Mouse (Mus musculus): ENCODE measurements around the gene Zfp454. TPM values are rescaled to one million over a fixed set of nuclear protein-coding genes. Genes with fewer than 3 reads are reported as not detected.

The Zfp454 gene
- polyA plus RNA-seq, 1 experiment from 2014 or later = 4.6 TPM

DNA sequence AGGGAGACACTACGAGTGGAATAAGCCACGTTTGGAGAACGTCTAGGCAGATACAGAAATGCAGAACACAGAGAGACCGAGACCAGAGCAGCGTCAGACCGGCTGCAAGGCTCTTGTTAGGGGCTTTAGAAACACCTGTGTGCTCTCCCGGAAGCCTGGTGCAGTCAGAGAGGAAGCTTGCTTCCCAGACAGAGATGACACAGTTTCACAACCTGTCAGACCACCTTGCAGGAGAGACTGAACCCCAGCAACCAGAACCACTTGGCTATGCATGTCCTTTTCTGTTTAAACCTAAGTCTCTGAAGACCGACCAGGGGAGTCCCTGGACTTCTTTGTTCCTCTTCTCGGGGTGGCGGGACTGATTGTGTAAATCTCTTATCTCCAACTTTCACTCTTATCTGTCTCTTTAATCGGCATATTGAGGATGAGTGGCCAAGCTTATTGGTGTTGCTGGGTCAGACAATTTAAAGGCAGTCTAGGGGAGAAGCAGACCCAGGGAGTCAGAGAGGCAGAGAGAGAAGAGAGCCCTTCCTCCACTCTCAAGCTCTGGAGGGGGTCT lies 37.2 kb downstream of the Zfp454 start, which contains the start of gene Grm6:
TSS of gene Grm6 (plus strand) at position 509 of the 559 bp plus-strand sequence.
- H3K36me3 ChIP-seq (ENCODE audit: control insufficient read depth, insufficient read depth, low read length) = no peaks in the 10 kb centered on the region
- H3K4me1 ChIP-seq (ENCODE audit: control insufficient read depth, insufficient read depth, low read length) = peaks cover 8% of the 10 kb centered on the region
- 0 out of 2 replicates have a peak within 1 kb of the TSS, but pooled peaks have one; percentile 28 for H3K9ac ChIP-seq (ENCODE audit: low read depth, low read length)
- H3K9me3 ChIP-seq (replicated peaks; ENCODE audit: control insufficient read depth, low read length) = peaks cover 3% of the 10 kb centered on the region; the same call in 1 of the 2 replicates
- no peak within 1 kb of the TSS for H3K27ac ChIP-seq (ENCODE audit: low read depth, low read length)
- peak within 1 kb of the TSS; percentile 53 for H3K4me3 ChIP-seq (ENCODE audit: low read depth, low read length)
- 4% methylated on average over 11 of the region's 11 CpGs for WGBS (ENCODE audit: insufficient replicate concordance)
- no peak for ATAC-seq (replicated peaks; ENCODE audit: insufficient number of reproducible peaks, low FRiP score, low TSS enrichment)
- H3K27me3 ChIP-seq (ENCODE audit: control insufficient read depth, insufficient read depth, low read length) = peaks cover 52% of the 10 kb centered on the region
- peak within 1 kb of the TSS; percentile 94 for H3K4me2 ChIP-seq

DNA sequence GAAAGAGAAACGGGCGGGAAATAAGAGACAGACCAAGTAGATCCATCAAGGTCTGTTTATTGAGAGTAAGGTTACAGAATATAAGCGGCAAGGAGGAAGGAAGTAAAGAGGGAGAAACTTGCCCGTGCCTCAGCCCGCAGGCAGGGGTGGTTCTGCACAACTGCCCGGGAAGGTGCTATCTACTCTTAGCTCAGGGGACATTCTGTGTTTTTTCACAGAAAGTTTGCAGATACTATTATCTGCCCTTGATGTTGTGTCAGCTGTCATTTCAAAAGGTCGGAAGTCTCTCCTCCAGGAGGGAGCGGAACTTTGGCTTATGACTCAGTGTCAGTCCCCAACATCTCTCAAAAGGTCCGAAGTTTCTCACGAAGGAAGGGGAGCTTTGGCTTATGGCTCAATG lies 38.1 kb downstream of the Zfp454 start:
- peaks cover 3% of the 10 kb centered on the region; the same call in 1 of the 2 replicates for H3K9me3 ChIP-seq (replicated peaks; ENCODE audit: control insufficient read depth, low read length)
- H3K4me2 ChIP-seq = peak overlapping the region; percentile 94
- H3K4me3 ChIP-seq (ENCODE audit: low read depth, low read length) = no peak overlapping the region
- WGBS (ENCODE audit: insufficient replicate concordance) = 4% methylated on average over 10 of the region's 10 CpGs
- no peaks in the 10 kb centered on the region for H3K36me3 ChIP-seq (ENCODE audit: control insufficient read depth, insufficient read depth, low read length)
- no peak overlapping the region for H3K9ac ChIP-seq (ENCODE audit: low read depth, low read length)
- H3K4me1 ChIP-seq (ENCODE audit: control insufficient read depth, insufficient read depth, low read length) = peaks cover 8% of the 10 kb centered on the region
- H3K27me3 ChIP-seq (ENCODE audit: control insufficient read depth, insufficient read depth, low read length) = peaks cover 52% of the 10 kb centered on the region
- ATAC-seq (replicated peaks; ENCODE audit: insufficient number of reproducible peaks, low FRiP score, low TSS enrichment) = no peak
- no peak overlapping the region for H3K27ac ChIP-seq (ENCODE audit: low read depth, low read length)

DNA sequence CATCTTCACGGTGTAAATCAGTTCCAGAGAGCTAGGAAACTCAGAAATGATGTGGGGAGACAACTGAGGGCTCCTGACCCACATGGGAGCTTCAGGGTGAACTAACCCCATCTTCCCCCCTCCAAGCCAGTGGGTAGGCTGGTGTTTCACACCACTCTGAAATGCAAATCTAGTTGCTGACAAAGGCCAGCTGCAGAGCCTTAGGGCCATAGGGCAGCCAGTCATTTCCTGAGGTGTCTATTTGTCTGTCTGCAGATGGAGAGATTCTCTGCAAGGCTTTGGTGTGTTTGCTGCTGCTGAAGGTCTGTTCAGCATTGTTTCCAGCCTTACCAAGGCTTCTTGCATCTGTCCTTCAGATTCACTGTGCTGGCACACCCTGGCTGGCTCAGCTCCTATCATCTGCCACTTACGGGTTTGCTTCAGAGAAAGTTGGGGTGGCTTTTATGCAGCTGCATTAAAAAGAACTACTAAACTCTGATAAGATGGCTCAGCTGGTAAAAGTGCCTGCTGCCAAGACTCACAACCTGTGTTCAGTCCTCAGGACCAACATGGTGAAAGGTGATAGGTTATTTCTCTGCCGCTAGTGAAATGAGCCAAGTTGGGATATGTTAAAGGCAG lies 38.8 kb downstream of the Zfp454 start:
- no peak overlapping the region for H3K4me2 ChIP-seq

DNA sequence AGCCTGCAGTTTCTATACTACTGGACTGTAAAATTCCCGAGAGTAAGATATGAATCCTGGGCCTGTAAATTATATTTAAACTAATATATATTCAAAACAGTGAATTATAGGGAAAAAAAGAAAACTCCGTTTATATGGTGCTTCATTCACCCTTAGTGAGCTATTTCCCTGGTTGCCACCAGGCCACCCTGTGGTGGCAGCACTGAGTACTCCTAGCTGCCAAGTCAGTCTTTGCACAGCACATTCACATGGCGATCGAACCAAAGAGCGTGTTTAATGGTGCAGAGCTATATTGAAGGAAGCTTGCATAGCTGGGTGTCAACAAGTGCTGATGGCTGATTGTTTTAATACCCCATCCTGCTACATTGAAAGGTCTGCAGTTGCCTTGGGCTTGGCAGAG lies 40.4 kb downstream of the Zfp454 start:
- no peak overlapping the region for H3K4me3 ChIP-seq (ENCODE audit: low read depth, low read length)
- H3K4me2 ChIP-seq = no peak overlapping the region
- peaks cover 41% of the 10 kb centered on the region for H3K27me3 ChIP-seq (ENCODE audit: control insufficient read depth, insufficient read depth, low read length)
- H3K27ac ChIP-seq (ENCODE audit: low read depth, low read length) = no peak overlapping the region
- no peak for ATAC-seq (replicated peaks; ENCODE audit: insufficient number of reproducible peaks, low FRiP score, low TSS enrichment)
- H3K9me3 ChIP-seq (replicated peaks; ENCODE audit: control insufficient read depth, low read length) = peaks cover 3% of the 10 kb centered on the region; the same call in 1 of the 2 replicates
- peaks cover 8% of the 10 kb centered on the region for H3K4me1 ChIP-seq (ENCODE audit: control insufficient read depth, insufficient read depth, low read length)
- H3K9ac ChIP-seq (ENCODE audit: low read depth, low read length) = no peak overlapping the region
- WGBS (ENCODE audit: insufficient replicate concordance) = 74% methylated on average over 5 of the region's 5 CpGs
- no peaks in the 10 kb centered on the region for H3K36me3 ChIP-seq (ENCODE audit: control insufficient read depth, insufficient read depth, low read length)

More for the DNA sequence above, 38.8 kb downstream of the Zfp454 start:
- H3K9ac ChIP-seq (ENCODE audit: low read depth, low read length) = no peak overlapping the region
- H3K4me1 ChIP-seq (ENCODE audit: control insufficient read depth, insufficient read depth, low read length) = peaks cover 8% of the 10 kb centered on the region
- no peak for ATAC-seq (replicated peaks; ENCODE audit: insufficient number of reproducible peaks, low FRiP score, low TSS enrichment)
- no peak overlapping the region for H3K4me3 ChIP-seq (ENCODE audit: low read depth, low read length)
- WGBS (ENCODE audit: insufficient replicate concordance) = 27% methylated on average over 3 of the region's 3 CpGs
- peaks cover 52% of the 10 kb centered on the region for H3K27me3 ChIP-seq (ENCODE audit: control insufficient read depth, insufficient read depth, low read length)
- peaks cover 3% of the 10 kb centered on the region; the same call in 1 of the 2 replicates for H3K9me3 ChIP-seq (replicated peaks; ENCODE audit: control insufficient read depth, low read length)
- no peak overlapping the region for H3K27ac ChIP-seq (ENCODE audit: low read depth, low read length)
- no peaks in the 10 kb centered on the region for H3K36me3 ChIP-seq (ENCODE audit: control insufficient read depth, insufficient read depth, low read length)

DNA sequence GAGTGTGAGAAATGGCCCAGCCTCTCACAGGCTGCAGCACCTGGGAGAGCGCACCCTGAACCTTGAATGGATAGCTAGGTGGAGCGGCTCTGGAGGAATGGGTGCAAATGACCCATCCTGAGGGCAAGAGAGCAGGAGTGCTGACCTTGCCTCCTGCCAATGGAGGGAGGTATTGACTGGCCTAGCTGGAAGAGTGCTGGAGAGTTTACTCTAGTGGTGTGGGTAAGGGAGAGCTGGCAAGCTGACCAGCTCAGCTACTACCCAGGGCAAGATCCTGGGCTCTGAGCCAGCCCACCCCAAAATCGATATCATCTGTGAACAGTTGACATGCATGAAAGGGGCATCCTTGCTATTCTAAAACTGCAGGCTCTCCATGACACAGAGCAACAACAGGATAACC lies 41.5 kb downstream of the Zfp454 start:
- H3K27ac ChIP-seq (ENCODE audit: low read depth, low read length) = no peak overlapping the region
- no peak overlapping the region for H3K4me3 ChIP-seq (ENCODE audit: low read depth, low read length)
- no peaks in the 10 kb centered on the region for H3K36me3 ChIP-seq (ENCODE audit: control insufficient read depth, insufficient read depth, low read length)
- ATAC-seq (replicated peaks; ENCODE audit: insufficient number of reproducible peaks, low FRiP score, low TSS enrichment) = no peak
- 80% methylated on average over 3 of the region's 3 CpGs for WGBS (ENCODE audit: insufficient replicate concordance)
- H3K4me1 ChIP-seq (ENCODE audit: control insufficient read depth, insufficient read depth, low read length) = peaks cover 8% of the 10 kb centered on the region
- H3K9me3 ChIP-seq (replicated peaks; ENCODE audit: control insufficient read depth, low read length) = peaks cover 3% of the 10 kb centered on the region; the same call in 1 of the 2 replicates
- no peak overlapping the region for H3K9ac ChIP-seq (ENCODE audit: low read depth, low read length)
- no peak overlapping the region for H3K4me2 ChIP-seq
- H3K27me3 ChIP-seq (ENCODE audit: control insufficient read depth, insufficient read depth, low read length) = peaks cover 30% of the 10 kb centered on the region

DNA sequence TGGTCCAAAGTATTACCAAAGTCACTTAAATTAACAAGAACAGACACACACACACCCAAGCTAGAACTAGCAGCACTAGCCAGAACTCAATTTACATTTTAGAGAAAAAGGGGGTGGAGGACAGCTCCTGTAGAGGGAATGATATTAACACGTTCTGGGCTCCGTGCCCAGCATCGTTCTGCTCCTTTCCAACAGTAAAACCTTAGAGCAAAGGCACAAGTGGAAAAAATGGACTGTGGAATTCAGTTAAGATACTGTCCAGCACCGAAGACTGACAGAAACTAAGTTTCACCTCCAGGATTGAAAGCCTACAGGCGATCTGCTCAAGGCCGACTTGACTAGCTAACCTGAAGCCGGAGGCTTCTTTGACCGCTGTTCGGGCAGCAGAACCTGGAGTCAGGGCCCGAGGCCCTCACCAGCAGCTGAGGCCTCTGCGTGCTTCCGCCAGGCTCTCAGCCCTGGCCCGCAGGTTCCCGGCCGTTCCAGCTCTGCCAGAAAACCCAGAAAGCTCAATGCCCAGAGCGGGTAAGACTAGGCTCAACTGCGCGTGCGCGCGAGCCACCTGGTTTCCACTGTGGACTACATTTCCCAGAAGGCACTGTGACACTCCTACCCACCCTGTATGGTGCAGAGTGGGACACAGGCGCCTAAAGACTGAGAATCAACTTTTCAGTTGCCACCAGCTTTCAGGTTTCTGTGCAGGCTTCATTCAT lies 46.3 kb downstream of the Zfp454 start, which contains the start of gene Zfp879:
TSS of gene Zfp879 (minus strand) at position 530 of the 713 bp plus-strand sequence.
- Histone ChIP-seq H3K27me3 (ENCODE audit: control insufficient read depth, insufficient read depth, low read length) (no peaks in the 10 kb centered on the region), H3K4me1 (ENCODE audit: control insufficient read depth, insufficient read depth, low read length) (peaks cover 3% of the 10 kb centered on the region; the same call in 1 of the 2 replicates), H3K4me3 (ENCODE audit: low read depth, low read length) (peak within 1 kb of the TSS; percentile 52), H3K9ac (ENCODE audit: low read depth, low read length) (peak within 1 kb of the TSS; percentile 83), H3K27ac (ENCODE audit: low read depth, low read length) (peak within 1 kb of the TSS; percentile 68), H3K9me3 (replicated peaks; ENCODE audit: control insufficient read depth, low read length) (no peaks in the 10 kb centered on the region), H3K36me3 (ENCODE audit: control insufficient read depth, insufficient read depth, low read length) (no peaks in the 10 kb centered on the region), H3K4me2 (peak within 1 kb of the TSS; percentile 79)
- WGBS (ENCODE audit: insufficient replicate concordance) = 17% methylated on average over 22 of the region's 22 CpGs
- peak; percentile 87 for ATAC-seq (replicated peaks; ENCODE audit: insufficient number of reproducible peaks, low FRiP score, low TSS enrichment)

DNA sequence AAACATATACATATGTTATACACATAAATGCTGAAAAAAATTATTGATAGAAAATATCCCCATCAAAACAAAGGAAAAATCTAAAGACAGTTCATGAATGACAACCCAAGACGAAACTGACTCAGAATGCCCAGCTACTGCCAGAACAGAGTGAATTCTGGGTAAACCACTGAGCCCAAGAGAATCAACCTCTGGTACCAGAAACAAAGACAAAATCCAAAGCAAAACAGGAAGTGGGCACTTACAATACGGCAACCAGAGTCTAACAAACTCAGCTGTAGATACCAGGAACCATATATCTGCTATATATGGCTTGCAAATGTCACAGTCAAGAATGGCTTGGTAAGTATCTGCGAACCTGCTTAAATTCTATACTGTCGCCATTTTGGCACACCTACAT lies 51.7 kb downstream of the Zfp454 start:
- H3K27ac ChIP-seq (ENCODE audit: low read depth, low read length) = no peak overlapping the region
- H3K4me3 ChIP-seq (ENCODE audit: low read depth, low read length) = no peak overlapping the region
- no peaks in the 10 kb centered on the region; the same call in 1 of the 2 replicates for H3K36me3 ChIP-seq (ENCODE audit: control insufficient read depth, insufficient read depth, low read length)
- no peak overlapping the region for H3K9ac ChIP-seq (ENCODE audit: low read depth, low read length)
- H3K27me3 ChIP-seq (ENCODE audit: control insufficient read depth, insufficient read depth, low read length) = no peaks in the 10 kb centered on the region
- H3K4me2 ChIP-seq = no peak overlapping the region
- peaks cover 9% of the 10 kb centered on the region for H3K9me3 ChIP-seq (replicated peaks; ENCODE audit: control insufficient read depth, low read length)
- ATAC-seq (replicated peaks; ENCODE audit: insufficient number of reproducible peaks, low FRiP score, low TSS enrichment) = no peak
- 78% methylated on average over 4 of the region's 4 CpGs for WGBS (ENCODE audit: insufficient replicate concordance)
- no peaks in the 10 kb centered on the region; the same call in 1 of the 2 replicates for H3K4me1 ChIP-seq (ENCODE audit: control insufficient read depth, insufficient read depth, low read length)

DNA sequence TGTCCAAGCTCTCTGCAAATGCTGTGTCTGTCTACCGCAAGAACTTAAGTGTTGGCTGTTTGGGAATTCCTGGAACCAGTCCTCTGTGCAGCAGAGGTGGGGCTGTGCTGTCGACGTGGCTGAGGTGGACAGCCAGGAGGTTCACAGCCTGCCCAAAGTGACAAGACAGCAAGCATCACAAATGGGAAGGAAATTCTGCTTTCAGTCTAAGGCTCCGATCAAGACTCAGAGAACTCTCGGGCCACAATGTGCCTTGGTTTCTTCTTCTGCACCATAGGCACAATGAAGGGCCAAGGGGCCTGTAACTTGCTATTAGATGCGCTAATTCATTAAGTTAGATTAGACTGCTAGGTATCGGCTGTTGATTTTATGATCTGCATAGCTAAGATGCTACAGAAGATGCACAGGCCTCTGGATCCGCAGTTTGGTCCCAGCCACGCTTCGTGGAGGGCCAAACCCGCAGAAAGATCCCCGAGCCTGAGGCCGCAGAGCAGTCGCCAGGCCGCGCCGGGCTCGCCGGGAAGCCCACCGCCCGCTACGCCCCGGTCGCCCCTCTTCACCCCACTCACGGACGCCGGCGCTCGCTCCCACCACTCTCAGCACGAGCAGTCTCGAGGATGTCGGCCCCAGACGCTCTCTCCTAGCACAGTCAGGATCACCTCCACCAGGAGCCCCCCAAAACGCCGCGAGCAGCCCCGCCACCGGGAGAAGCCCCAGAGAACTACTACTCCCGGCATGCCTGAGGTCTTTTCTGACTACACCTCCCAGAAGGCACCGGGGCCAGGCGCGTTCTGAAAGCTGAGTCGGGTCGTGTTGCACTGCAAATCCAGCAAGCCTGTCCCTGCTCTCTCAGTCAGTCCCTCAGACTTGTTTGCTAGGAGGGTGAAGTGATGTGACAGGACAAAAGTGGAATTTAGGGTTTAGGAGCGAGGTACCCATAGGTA lies 60.2 kb downstream of the Zfp454 start, which contains the start of gene Zfp354c:
TSS of gene Zfp354c (minus strand) at position 715 of the 944 bp plus-strand sequence.
- Histone ChIP-seq H3K4me2 (peak within 1 kb of the TSS; percentile 79), H3K36me3 (ENCODE audit: control insufficient read depth, insufficient read depth, low read length) (peaks cover 19% of the 10 kb centered on the region), H3K27me3 (ENCODE audit: control insufficient read depth, insufficient read depth, low read length) (no peaks in the 10 kb centered on the region), H3K9me3 (replicated peaks; ENCODE audit: control insufficient read depth, low read length) (no peaks in the 10 kb centered on the region), H3K9ac (ENCODE audit: low read depth, low read length) (peak within 1 kb of the TSS; percentile 95), H3K27ac (ENCODE audit: low read depth, low read length) (no peak within 1 kb of the TSS), H3K4me3 (ENCODE audit: low read depth, low read length) (peak within 1 kb of the TSS; percentile 92), H3K4me1 (ENCODE audit: control insufficient read depth, insufficient read depth, low read length) (peaks cover 4% of the 10 kb centered on the region; the same call in 1 of the 2 replicates)
- whole genome bisulfite sequencing (ENCODE audit: insufficient replicate concordance) = 2% methylated on average over 45 of the region's 45 CpGs
- ATAC-seq (replicated peaks; ENCODE audit: insufficient number of reproducible peaks, low FRiP score, low TSS enrichment) = peak; percentile 89

All from heart, embryonic 11.5 days (tissue).